Mouse (Mus musculus): ENCODE results near the gene Unkl. TPM values are rescaled to one million over a fixed set of nuclear protein-coding genes. Genes with fewer than 3 reads are reported as not detected.
"Not testable (repeated sequence)": the region's sequence is repeated elsewhere in the genome, so short reads cannot be mapped to it uniquely, and the experiment has no call there.

Gene Unkl
- total RNA-seq, 2 experiments from 2014 or later, result 34.2 to 41.3 TPM

GRCm38 (mm10) chr17:25218967-25219366 lies 30.8 kb downstream of the Unkl start:
- DNase-seq (ENCODE audit: low spot score in 2 of 2), result no peak

GRCm38 (mm10) chr17:25219492-25220295 lies 31.5 kb downstream of the Unkl start:
- DNase-seq (ENCODE audit: low spot score in 2 of 2), result no peak

GRCm38 (mm10) chr17:25220746-25221145 lies 32.5 kb downstream of the Unkl start:
- DNase-seq (ENCODE audit: low spot score in 2 of 2), result no peak

- peak; percentile 35 to 42 for DNase-seq (ENCODE audit: low spot score in 2 of 2)
Measured at GRCm38 (mm10) chr17:25221821-25222503, 33.8 kb downstream of the Unkl start.

GRCm38 (mm10) chr17:25222504-25222940 lies 34.3 kb downstream of the Unkl start:
- peak in 1 of 2 experiments; percentile 24 for DNase-seq (ENCODE audit: low spot score in 2 of 2)

GRCm38 (mm10) chr17:25222951-25223601 lies 34.9 kb downstream of the Unkl start:
- no peak for DNase-seq (ENCODE audit: low spot score in 2 of 2)

GRCm38 (mm10) chr17:25224586-25225222 lies 36.5 kb downstream of the Unkl start:
- no peak for DNase-seq (ENCODE audit: low spot score in 2 of 2)

GRCm38 (mm10) chr17:25225659-25226058 lies 37.5 kb downstream of the Unkl start:
- no peak for DNase-seq (ENCODE audit: low spot score in 2 of 2)

GRCm38 (mm10) chr17:25227991-25228390 lies 39.8 kb downstream of the Unkl start:
- DNase-seq (ENCODE audit: low spot score in 2 of 2), result no peak

- DNase-seq (ENCODE audit: low spot score in 2 of 2), result not testable (repeated sequence)
Measured at GRCm38 (mm10) chr17:25230014-25230655, 41.9 kb downstream of the Unkl start.

GRCm38 (mm10) chr17:25230700-25231099 lies 42.5 kb downstream of the Unkl start:
- no peak for DNase-seq (ENCODE audit: low spot score in 2 of 2)

GRCm38 (mm10) chr17:25231621-25232020 lies 43.4 kb downstream of the Unkl start:
- DNase-seq (ENCODE audit: low spot score in 2 of 2), result not testable (repeated sequence)

GRCm38 (mm10) chr17:25235635-25236034 lies 47.4 kb downstream of the Unkl start:
- DNase-seq (ENCODE audit: low spot score in 2 of 2), result peak in 1 of 2 experiments; percentile 38

- peak; percentile 85 to 87 for DNase-seq (ENCODE audit: low spot score in 2 of 2)
Measured at GRCm38 (mm10) chr17:25239695-25240636, 51.8 kb downstream of the Unkl start, which contains the start of the genes Gnptg and Tsr3. Gnptg (minus strand) TSS chr17:25240124. Tsr3 (plus strand) TSS chr17:25240170.

- no peak for DNase-seq (ENCODE audit: low spot score in 2 of 2)
Measured at GRCm38 (mm10) chr17:25243131-25243780, 55.1 kb downstream of the Unkl start.

GRCm38 (mm10) chr17:25244239-25244638 lies 56.0 kb downstream of the Unkl start:
- DNase-seq (ENCODE audit: low spot score in 2 of 2), result no peak

GRCm38 (mm10) chr17:25248033-25248750 lies 60.0 kb downstream of the Unkl start:
- DNase-seq (ENCODE audit: low spot score in 2 of 2), result no peak

- no peak for DNase-seq (ENCODE audit: low spot score in 2 of 2)
Measured at GRCm38 (mm10) chr17:25250181-25250835, 62.1 kb downstream of the Unkl start.

Measured in left cerebral cortex, adult 18-20 months (tissue).